Comparison of ENCODE assay signal across 23 mouse cellular contexts in genomic region chr14:51106449-51106967, GRCm38 (mm10). TPM values are rescaled to one million over a fixed set of nuclear protein-coding genes. Genes with fewer than 3 reads are reported as not detected.
"Had no signal": no experiment of that assay in that cellular context is flagged by ENCODE, and none has a peak within 500 bp of the region (broad histone marks: within the 10 kb centered on the region; RNA-seq: fewer than 3 reads in every experiment).

No protein-coding gene starts in this region.

- H3K27me3 ChIP-seq: neural tube, embryonic 15.5 days had no signal

- H3K4me3 ChIP-seq: left cerebral cortex, adult 2 months; limb, embryonic 10.5 days; midbrain, embryonic 10.5 days; myocyte; neural tube, embryonic 15.5 days had no signal

- H3K36me3 ChIP-seq: limb, embryonic 10.5 days; midbrain, embryonic 10.5 days; neural tube, embryonic 15.5 days had no signal

- H3K27ac ChIP-seq: kidney, postnatal 0 days; left cerebral cortex, adult 2 months; limb, embryonic 10.5 days; liver, embryonic 14.5 days; midbrain, embryonic 10.5 days; neural tube, embryonic 15.5 days had no signal

- H3K4me1 ChIP-seq: limb, embryonic 10.5 days; midbrain, embryonic 10.5 days; neural tube, embryonic 15.5 days had no signal

- DNase-seq: lung, embryonic 14.5 days; lung, postnatal 10 days; lung, postnatal 4 days; midbrain, embryonic 14.5 days; right cerebral cortex, adult 18-20 months; right cerebral cortex, postnatal 25 days; thymus, adult 18-20 months; thymus, postnatal 14 days had no signal

- H3K9me3 ChIP-seq: limb, embryonic 10.5 days; midbrain, embryonic 10.5 days; neural tube, embryonic 15.5 days had no signal

- H3K4me2 ChIP-seq: lung, embryonic 14.5 days; neural tube, embryonic 15.5 days had no signal

- H3K9ac ChIP-seq: liver, embryonic 14.5 days; lung, embryonic 14.5 days; neural tube, embryonic 15.5 days had no signal

RNA-seq across cellular contexts. Expression of gene Eddm3b, which starts 7.7 kb away (rescaled TPM):
- total RNA-seq: layer of hippocampus, adult 8-10 months; layer of hippocampus, postnatal 14 days; left cerebral cortex, adult 2 months; left cerebral cortex, postnatal 14 days; megakaryocyte, adult 5-6 weeks had no signal
- polyA plus RNA-seq: large intestine, adult 2 months; limb, embryonic 10.5 days; liver, embryonic 14.5 days; lung, embryonic 14.5 days; midbrain, embryonic 14.5 days; neural tube, embryonic 11.5 days; neural tube, embryonic 15.5 days; stomach, embryonic 14.5 days had no signal

RNA-seq across cellular contexts. Expression of gene Rnase6, which starts 17.2 kb away (rescaled TPM):
- total RNA-seq: left cerebral cortex, postnatal 14 days had no signal
- polyA plus RNA-seq: limb, embryonic 10.5 days had no signal

RNA-seq across cellular contexts. Expression of gene Olfr750, which starts 32.3 kb away (rescaled TPM):
- total RNA-seq: layer of hippocampus, adult 8-10 months; layer of hippocampus, postnatal 14 days; left cerebral cortex, adult 2 months; left cerebral cortex, postnatal 14 days; megakaryocyte, adult 5-6 weeks had no signal
- polyA plus RNA-seq: kidney, postnatal 0 days; large intestine, adult 2 months; limb, embryonic 10.5 days; limb, embryonic 14.5 days; liver, embryonic 14.5 days; lung, embryonic 14.5 days; midbrain, embryonic 10.5 days; midbrain, embryonic 14.5 days; myocyte; neural tube, embryonic 11.5 days; neural tube, embryonic 15.5 days; stomach, embryonic 14.5 days had no signal
